Mouse (Mus musculus) adrenal gland, adult 18-20 months (tissue): ENCODE data around the gene Ctps. TPM values are rescaled to one million over a fixed set of nuclear protein-coding genes. Genes with fewer than 3 reads are reported as not detected.
A peak's percentile ranks its signal among the peaks of the same experiment; 100 is the strongest.
"Not testable (repeated sequence)": the region's sequence is repeated elsewhere in the genome, so short reads cannot be mapped to it uniquely, and the experiment has no call there.

Experiments used
- DNase-seq, 2 experiments: peaks; one replicate each; pipeline ENCODE4 v3.0.0; 2021 to 2022; ENCODE audit warnings: low spot score in 2 of 2
- long read RNA-seq, 2 experiments: library from polyadenylated mRNA; stranded (forward); transcript quantifications; one replicate each; pipeline ENCODE4 v2.0.0; 2021
- total RNA-seq, 2 experiments: library from RNA; stranded (reverse); gene quantifications; 1 replicate in 1 of 2; 2 replicates in 1 of 2; pipeline ENCODE4 v1.2.3; 2021

The Ctps gene
- 10 to 100 TPM; 30.1 to 33.6 TPM for total RNA-seq
- long read RNA-seq, experiment 1, transcript Ctps-201 (19 exons, 2,705 nt), result major isoform, 43 of 54 reads
- long read RNA-seq, experiment 1, partial matches to known transcripts, result 4 of 54 reads
- long read RNA-seq, experiment 1, other reads (novel, unspliced or antisense), result 7 of 54 reads
- long read RNA-seq, experiment 2, transcript Ctps-201 (19 exons, 2,705 nt), result major isoform, 102 of 124 reads
- long read RNA-seq, experiment 2, partial matches to known transcripts, result 16 of 124 reads
- long read RNA-seq, experiment 2, other reads (novel, unspliced or antisense), result 6 of 124 reads

- peak; percentile 89 to 95 for DNase-seq
Measured at GRCm38 (mm10) chr4:120569486-120570437, at the start of gene Ctps. TSS of gene Ctps (minus strand) at chr4:120570276.

DNA sequence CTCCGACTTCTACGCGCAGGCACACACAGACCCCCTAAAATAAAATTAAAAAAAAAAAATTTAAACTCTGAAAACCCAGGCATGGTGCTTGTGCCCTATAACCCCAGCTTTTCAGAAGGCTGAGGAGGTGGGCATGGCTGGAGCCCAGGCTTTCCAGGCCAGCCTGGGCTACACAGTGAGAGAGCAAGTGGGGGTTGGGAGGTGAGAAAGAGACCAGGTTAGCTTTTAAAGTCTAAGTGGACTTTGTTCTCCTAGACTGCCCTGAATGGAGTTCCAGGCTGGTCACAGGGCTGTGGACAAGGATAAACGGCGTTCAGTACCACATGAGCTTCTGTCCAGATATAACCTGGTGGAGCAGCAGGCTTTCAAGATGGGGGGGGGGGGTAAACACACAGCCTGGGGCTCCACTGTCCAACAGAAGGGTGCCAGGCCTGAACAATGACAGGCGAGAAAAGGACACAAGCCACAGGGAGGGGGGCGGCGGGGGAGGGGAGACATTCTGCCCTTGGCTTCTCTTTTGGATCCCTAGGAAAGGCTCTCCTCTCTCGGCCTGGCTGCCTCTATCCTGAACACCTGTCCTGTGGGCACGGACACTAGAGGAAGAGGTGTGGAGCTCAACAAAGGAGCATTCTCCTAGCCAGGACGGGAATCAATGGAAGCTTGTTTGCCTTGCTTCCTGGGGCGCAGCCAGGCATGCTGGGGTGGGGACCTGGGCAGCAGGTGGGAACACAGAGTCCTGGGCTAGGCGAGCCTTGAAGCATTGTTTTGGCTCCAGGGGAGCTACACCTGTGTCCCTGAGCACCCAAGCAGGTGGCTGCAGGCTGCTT is 46.3 kb upstream of the Ctps start:
- no peak for DNase-seq

DNA sequence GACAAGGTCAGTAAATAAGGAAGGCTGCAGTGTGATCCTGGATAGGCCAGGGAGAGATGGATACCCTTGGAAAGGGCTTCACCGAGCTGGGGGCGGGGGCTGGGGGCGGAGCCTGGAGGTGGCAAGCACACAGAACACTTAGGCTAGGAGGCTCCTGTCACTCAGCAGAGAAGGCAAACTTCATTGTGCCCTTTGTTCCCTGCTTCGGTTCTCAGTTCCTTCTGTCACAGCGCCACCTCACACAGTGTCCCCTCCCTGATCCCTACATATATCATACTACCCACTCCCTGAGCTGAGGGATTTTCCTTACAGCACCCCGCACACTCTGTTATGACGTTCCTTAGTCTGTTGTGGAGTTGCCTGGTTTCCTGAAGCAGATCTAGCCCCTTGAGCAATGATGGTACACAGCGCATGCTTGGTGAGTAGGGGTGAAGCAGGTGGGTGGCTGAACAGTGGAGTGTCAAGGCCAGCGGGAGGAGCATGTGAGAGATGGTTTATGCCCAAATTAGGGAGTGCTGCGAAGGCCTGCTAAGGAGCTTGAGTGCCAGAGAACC is 45.5 kb upstream of the Ctps start:
- DNase-seq, result no peak

DNA sequence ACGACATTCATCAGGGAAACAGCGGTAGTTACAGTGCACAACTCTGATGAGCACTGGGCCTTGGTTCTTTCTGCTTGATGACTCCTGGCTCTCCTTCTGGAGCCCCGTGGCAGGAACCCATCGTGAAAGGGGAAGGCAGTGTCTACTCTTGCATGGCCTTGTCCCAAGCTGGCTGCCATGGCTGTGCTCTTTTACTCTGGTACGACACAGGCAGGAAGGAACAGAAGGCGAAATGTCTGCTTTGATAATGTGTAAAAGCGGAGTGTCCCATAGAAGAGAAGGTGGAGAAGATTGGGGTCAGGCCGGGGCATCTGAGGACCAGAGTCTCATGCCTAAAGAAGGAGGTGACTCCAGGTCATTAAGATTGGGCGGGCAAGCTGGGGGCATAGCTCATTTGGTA is 44.6 kb upstream of the Ctps start:
- no peak for DNase-seq

DNA sequence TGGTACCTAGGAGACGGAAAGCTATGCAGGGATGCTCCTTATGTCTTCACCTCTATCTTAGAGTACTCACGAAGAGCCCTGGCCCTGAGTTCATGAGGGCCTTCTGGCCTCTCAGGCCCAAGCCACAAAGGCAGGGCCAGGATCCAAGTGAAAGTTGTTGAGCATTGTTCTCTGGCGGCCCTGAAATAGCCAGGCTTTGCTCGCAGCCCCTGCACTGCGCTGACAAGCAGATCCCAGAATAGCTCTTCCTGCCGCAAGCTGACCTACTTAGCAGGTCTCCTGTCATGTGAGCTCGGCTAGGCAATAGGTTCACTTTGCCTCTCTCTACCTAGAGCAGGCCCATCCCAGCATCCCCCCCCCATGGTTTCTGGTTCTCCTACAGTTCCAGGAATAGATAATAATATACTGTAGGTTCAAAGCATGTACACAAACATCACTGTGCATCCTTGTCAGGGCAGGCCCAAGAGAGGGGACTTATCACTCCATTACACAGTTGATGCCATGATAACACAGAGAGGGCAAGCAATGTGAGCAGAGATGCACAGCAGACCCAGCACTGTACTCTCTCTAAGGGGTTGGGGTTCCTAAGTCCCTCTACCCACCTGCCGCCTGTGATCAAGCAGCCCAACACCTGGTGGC is 43.7 kb upstream of the Ctps start:
- DNase-seq, result no peak

DNA sequence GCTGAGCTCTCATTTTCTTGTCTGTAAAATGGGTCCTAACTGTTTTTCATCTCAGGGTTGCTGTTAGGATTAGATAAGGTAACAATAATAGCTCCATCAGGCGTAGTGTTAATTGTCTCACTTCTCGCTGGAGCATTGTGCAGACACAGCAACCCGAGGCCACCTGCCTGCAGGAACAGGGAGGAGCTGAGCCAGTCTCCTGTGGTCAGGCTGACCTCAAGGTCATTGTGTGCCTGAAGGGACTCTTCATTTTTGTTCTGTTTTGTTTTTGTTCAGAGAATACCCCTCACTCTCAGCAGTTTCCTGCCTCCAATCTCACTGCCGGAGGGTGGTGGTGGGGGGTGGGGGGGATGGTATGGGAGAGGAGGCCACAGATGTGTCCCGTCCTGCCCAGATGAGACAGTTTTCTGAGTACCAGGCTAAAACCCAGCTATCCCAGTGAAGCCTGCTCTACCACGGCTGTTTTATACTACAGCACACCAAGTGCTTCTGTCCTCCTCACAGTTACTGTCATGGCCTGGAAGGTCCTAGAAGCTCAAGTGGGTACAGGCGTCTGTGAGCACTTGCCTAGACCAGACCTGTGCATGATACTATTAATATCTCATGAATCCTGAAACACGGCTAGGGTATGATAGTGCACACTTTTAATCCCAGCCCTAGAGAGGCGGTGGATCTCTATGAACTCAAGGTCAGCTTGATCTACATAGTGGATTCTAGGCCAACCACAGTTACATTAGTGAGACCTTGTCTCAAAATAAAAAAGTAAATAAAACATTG is 42.4 kb upstream of the Ctps start:
- DNase-seq, result no peak

DNA sequence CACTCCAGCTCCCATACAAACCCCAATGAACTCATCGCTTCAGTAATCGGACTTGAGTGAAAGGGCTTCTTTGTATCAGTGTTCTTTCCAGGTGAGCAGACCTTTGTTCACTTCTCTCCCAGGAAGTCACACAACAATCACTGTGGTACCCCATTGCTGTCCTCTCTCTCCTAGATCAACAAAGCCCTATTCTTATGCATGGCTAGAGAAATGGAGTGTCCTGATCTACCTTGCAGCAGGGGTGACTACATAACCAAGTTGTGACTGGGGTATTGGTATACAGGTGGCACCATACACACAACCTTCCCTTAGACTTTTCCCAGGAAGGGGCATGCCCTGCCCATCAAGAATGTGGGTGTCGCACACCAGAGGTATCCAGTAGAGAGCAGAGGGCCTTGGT is 40.9 kb upstream of the Ctps start:
- no peak for DNase-seq

GRCm38 (mm10) chr4:120606941-120607340 is 36.9 kb upstream of the Ctps start:
- no peak for DNase-seq

DNA sequence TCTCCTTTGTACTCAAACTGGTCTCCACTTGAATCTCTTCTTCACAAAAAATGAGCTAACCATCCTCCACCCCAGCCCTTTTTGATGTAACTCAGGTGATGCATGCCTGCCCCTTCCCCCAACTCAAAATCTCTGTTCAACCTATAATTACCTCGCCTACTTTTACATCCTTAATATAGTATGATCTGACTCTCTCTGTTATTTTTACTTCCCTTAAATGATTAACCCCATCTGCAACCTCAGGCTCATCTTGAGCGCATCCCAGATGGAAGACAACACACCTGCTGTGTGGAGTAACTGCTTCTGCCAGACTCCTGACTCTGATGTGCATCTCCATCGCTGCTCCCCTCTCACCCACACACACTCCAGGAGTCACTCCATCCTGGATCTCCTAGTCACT is 32.6 kb upstream of the Ctps start:
- no peak for DNase-seq

GRCm38 (mm10) chr4:120601774-120602173 is 31.7 kb upstream of the Ctps start:
- DNase-seq, result no peak

GRCm38 (mm10) chr4:120598922-120599321 is 28.8 kb upstream of the Ctps start:
- DNase-seq, result no peak

DNA sequence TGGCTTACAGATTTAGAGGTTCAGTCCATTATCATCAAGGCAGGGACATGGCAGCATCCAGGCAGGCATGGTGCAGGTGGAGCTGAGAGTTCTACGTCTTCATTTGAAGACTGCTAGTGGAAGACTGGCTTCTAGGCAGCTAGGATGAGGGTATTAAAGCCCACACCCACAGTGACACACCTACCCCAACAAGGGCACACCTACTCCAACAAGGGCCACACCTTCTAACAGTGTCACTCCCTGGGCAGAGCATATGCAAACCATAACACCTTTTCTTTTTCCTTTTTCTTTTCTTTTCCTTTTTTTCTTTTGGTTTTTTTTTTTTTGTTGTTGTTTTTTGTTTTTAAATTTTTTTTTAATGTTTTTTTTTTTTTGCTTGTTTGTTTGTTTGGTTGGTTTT is 26.1 kb upstream of the Ctps start:
- not testable (repeated sequence) for DNase-seq

DNA sequence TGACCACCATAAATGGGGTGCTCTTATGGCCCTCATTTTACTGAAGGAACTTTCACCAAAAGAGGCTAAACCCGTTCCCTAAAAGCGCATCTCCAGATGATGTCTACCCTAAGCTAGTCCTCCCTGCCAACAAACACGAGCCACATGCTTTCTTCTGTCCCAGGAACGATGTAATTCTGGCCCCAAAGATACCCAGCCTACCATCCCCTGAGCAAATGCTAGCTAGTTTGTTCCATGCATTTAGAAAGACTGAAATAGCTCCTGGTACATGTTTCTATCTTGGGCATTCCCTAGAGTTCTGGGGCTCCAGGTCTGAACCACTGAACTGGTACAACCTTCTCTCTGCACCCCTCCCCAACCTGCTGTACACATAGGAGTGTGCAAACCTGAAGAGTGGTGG is 20.9 kb upstream of the Ctps start:
- DNase-seq, result no peak

DNA sequence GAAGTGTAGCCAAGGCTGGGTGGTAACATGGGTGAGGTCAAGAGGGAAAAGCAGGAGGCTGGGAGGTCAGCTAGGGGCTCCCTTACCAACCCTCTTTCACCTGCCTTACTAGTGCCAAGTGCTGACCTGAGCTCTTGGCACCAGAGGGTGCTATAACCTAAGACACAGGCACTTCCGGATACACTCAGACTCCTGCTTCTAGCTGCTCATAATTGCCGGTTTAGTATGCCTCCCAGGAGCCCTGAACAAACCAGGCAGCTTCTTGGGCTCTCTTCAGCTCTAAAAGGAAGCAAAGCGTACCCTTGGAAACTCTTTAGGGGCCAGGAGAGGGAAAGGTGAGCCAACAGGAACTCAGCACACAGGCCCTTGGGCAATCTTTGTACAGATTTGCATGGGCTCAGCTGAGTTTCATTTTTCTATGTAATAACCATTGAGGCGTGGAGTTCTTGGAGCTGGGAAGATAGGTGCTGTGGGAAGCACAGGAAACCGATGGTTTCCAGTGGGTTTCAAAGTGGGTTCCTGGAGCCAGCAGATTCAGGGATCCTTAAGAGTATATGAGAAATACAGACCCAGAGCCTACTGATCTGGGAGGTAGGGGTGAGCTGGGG is 19.8 kb upstream of the Ctps start:
- peak; percentile 48 to 51 for DNase-seq

DNA sequence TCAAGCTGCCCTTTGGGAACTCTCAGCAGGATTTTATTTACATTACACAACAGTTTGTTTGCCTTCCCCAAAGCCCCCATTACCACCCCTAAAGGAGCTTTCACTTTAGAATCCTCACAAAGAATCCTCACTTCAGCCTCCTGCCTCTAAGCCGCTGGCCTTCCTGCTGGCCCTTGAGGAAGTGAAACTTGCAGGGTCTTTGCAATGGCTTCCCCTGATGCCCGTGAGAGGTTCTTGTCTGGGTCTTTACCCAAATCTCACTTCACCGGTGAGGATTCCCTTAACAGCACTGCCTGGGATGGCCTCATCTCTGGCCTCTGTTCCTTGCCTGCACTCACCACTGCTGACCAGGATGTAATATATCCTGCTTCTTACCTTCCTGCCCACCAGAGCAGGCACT is 19.0 kb upstream of the Ctps start:
- no peak for DNase-seq

DNA sequence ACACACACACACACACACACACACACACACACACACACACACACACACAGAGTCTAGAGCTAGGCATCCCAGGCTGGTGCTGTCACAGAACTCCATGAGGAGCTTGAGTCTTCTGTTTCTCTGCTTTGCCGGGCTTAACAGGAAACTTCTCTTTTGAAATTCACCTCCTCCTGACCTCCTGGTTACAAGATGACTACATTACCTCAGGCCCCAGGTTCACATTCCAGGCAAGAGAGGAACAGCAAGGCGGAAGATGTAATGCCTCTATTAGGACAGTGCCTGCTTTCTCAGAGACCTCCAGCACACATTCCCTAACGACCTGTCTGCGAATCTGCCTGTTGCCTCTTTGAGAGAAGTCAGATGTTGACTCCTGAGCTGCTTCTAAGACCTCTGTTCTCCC is 18.4 kb upstream of the Ctps start, which contains the start of gene Gm8439:
Gene Gm8439, plus strand, starts transcription at position 301 of the 400 bp plus-strand sequence.
- DNase-seq, result no peak

- no peak for DNase-seq
Measured at GRCm38 (mm10) chr4:120586986-120587385, 16.9 kb upstream of the Ctps start.

- no peak for DNase-seq
Measured at GRCm38 (mm10) chr4:120581711-120582110, 11.6 kb upstream of the Ctps start.

DNA sequence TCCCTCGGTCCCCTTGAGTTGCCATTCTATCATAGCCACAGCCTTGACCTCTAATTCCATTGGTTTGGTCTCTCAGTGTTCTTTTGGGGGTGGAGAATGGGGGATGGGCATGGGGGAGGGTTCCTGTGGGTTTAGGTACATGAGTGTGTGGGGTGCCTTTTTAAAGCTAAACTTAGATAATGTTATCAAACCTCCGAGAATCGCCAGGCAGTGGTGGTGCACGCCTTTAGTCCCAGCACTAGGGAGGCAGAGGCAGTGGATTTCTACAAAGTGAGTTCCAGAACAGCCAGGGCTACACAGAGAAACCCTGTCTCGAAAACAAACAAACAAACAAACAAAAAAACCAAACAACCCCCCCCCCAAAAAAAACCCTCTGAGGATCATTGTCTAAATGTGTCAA is 10.8 kb upstream of the Ctps start:
- no peak for DNase-seq
